Mouse (Mus musculus) forebrain, embryonic 12.5 days (tissue): ENCODE data around the gene Ndufa13. TPM values are rescaled to one million over a fixed set of nuclear protein-coding genes. Genes with fewer than 3 reads are reported as not detected.

Source experiments
- ATAC-seq: fragments of 200-750 bp; cut with Nextera tagmentation; 2 replicates; pipeline ENCODE4 v1.8.0; 2017; ENCODE audit warnings: moderate TSS enrichment; ENCODE audit not compliant: low FRiP score
- H3K27ac ChIP-seq: fragments of 300-500 bp; sonication (generic); 2 replicates; pipeline ENCODE4 v1.5.1; 2016; ENCODE audit warnings: mild to moderate bottlenecking
- H3K27me3 ChIP-seq: fragments of 300-500 bp; sonication (generic); 2 replicates; pipeline ENCODE4 v1.6.1; 2016; ENCODE audit warnings: mild to moderate bottlenecking
- H3K36me3 ChIP-seq: fragments of 300-500 bp; sonication (generic); replicated peaks from 2 replicates; pipeline ENCODE4 v1.6.1; 2016; ENCODE audit warnings: mild to moderate bottlenecking
- H3K4me1 ChIP-seq: fragments of 300-500 bp; sonication (generic); 2 replicates; pipeline ENCODE4 v1.6.1; 2016
- H3K4me2 ChIP-seq: fragments of 300-500 bp; sonication (generic); 2 replicates; pipeline ENCODE4 v1.6.1; 2016; ENCODE audit warnings: mild to moderate bottlenecking, moderate library complexity
- H3K4me3 ChIP-seq: fragments of 300-500 bp; sonication (generic); replicated peaks from 2 replicates; pipeline ENCODE4 v1.5.1; 2016; ENCODE audit warnings: mild to moderate bottlenecking
- H3K9ac ChIP-seq: fragments of 300-500 bp; sonication (generic); 2 replicates; pipeline ENCODE4 v1.6.1; 2016; ENCODE audit warnings: mild to moderate bottlenecking
- H3K9me3 ChIP-seq: fragments of 300-500 bp; sonication (generic); 2 replicates; pipeline ENCODE4 v1.6.1; 2016
- WGBS: fragments of 180-500 bp; shearing (Covaris S2); methylation state at CpG from one replicate; pipeline ENCODE4 v1.1.7; 2016; 5-methylcytosine and 5-hydroxymethylcytosine counted together
- polyA plus RNA-seq: library from polyadenylated mRNA; unstranded; fragments of >200 nt; fragmentation: Nextera tagmentation; extraction: Ambion mirVana; gene quantifications from 2 replicates; pipeline ENCODE4 v1.2.1, GENCODE M21; 2016

The Ndufa13 gene
- polyA plus RNA-seq, 1 experiment from 2014 or later, result 165 TPM

- H3K36me3 ChIP-seq, result no peaks in the 10 kb centered on the region
Measured at GRCm38 (mm10) chr8:69923986-69924385, 21.6 kb upstream of the Ndufa13 start.

GRCm38 (mm10) chr8:69921141-69921540 lies 18.8 kb upstream of the Ndufa13 start:
- Histone ChIP-seq H3K4me1 (peaks cover 18% of the 10 kb centered on the region), H3K9ac (peak overlapping the region; percentile 21; the same call in 1 of the 2 replicates), H3K36me3 (peaks cover 16% of the 10 kb centered on the region), H3K4me3 (no peak overlapping the region), H3K9me3 (no peaks in the 10 kb centered on the region), H3K4me2 (no peak overlapping the region), H3K27ac (peak overlapping the region; percentile 76), H3K27me3 (no peaks in the 10 kb centered on the region)
- ATAC-seq, result no peak
- 94% methylated on average over 2 of the region's 2 CpGs for WGBS

More at GRCm38 (mm10) chr8:69923986-69924385, 21.6 kb upstream of the Ndufa13 start:
- Histone ChIP-seq H3K4me1 (peaks cover 18% of the 10 kb centered on the region), H3K27me3 (no peaks in the 10 kb centered on the region), H3K9me3 (no peaks in the 10 kb centered on the region), H3K4me3 (no peak overlapping the region), H3K27ac (no peak overlapping the region), H3K4me2 (no peak overlapping the region), H3K9ac (no peak overlapping the region)
- WGBS, result 86% methylated on average over 1 of the region's 1 CpGs
- ATAC-seq, result no peak

- Histone ChIP-seq H3K4me3 (no peak overlapping the region), H3K9ac (peak overlapping the region; percentile 21; the same call in 1 of the 2 replicates), H3K27ac (peak overlapping the region; percentile 76), H3K36me3 (peaks cover 26% of the 10 kb centered on the region), H3K9me3 (no peaks in the 10 kb centered on the region), H3K27me3 (no peaks in the 10 kb centered on the region), H3K4me1 (peaks cover 18% of the 10 kb centered on the region), H3K4me2 (no peak overlapping the region)
- WGBS, result 49% methylated on average over 11 of the region's 11 CpGs
- ATAC-seq, result peak; percentile 78
Measured at GRCm38 (mm10) chr8:69919876-69920662, 17.7 kb upstream of the Ndufa13 start.

GRCm38 (mm10) chr8:69919010-69919409 lies 16.7 kb upstream of the Ndufa13 start:
- no peak overlapping the region for H3K9ac ChIP-seq
- H3K4me2 ChIP-seq, result no peak overlapping the region
- 58% methylated on average over 1 of the region's 1 CpGs for WGBS
- H3K36me3 ChIP-seq, result peaks cover 37% of the 10 kb centered on the region
- ATAC-seq, result peak; percentile 65
- H3K27ac ChIP-seq, result peak overlapping the region; percentile 25; the same call in 1 of the 2 replicates
- peaks cover 18% of the 10 kb centered on the region for H3K4me1 ChIP-seq
- no peak overlapping the region for H3K4me3 ChIP-seq
- H3K9me3 ChIP-seq, result no peaks in the 10 kb centered on the region
- H3K27me3 ChIP-seq, result no peaks in the 10 kb centered on the region

GRCm38 (mm10) chr8:69918506-69918905 lies 16.1 kb upstream of the Ndufa13 start:
- no peak overlapping the region for H3K27ac ChIP-seq
- H3K9me3 ChIP-seq, result no peaks in the 10 kb centered on the region
- peaks cover 18% of the 10 kb centered on the region for H3K4me1 ChIP-seq
- H3K27me3 ChIP-seq, result no peaks in the 10 kb centered on the region
- H3K4me3 ChIP-seq, result no peak overlapping the region
- no peak overlapping the region for H3K9ac ChIP-seq
- H3K4me2 ChIP-seq, result no peak overlapping the region
- peaks cover 42% of the 10 kb centered on the region for H3K36me3 ChIP-seq
- 0 out of 2 replicates have a peak, but pooled peaks have one; percentile 2 for ATAC-seq

- Histone ChIP-seq H3K4me3 (no peak overlapping the region), H3K4me1 (peaks cover 10% of the 10 kb centered on the region), H3K36me3 (peaks cover 69% of the 10 kb centered on the region), H3K27me3 (no peaks in the 10 kb centered on the region), H3K9me3 (no peaks in the 10 kb centered on the region), H3K9ac (no peak overlapping the region), H3K4me2 (no peak overlapping the region), H3K27ac (no peak overlapping the region)
- 49% methylated on average over 5 of the region's 5 CpGs for WGBS
- ATAC-seq, result no peak
Measured at GRCm38 (mm10) chr8:69915748-69916147, 13.4 kb upstream of the Ndufa13 start.

GRCm38 (mm10) chr8:69914526-69914925 lies 12.2 kb upstream of the Ndufa13 start:
- Histone ChIP-seq H3K27me3 (no peaks in the 10 kb centered on the region), H3K9ac (no peak overlapping the region), H3K4me2 (no peak overlapping the region), H3K27ac (no peak overlapping the region), H3K36me3 (peaks cover 82% of the 10 kb centered on the region), H3K4me1 (no peaks in the 10 kb centered on the region), H3K9me3 (no peaks in the 10 kb centered on the region), H3K4me3 (no peak overlapping the region)
- WGBS, result 88% methylated on average over 4 of the region's 4 CpGs
- no peak for ATAC-seq

GRCm38 (mm10) chr8:69912478-69913074 lies 10.2 kb upstream of the Ndufa13 start:
- Histone ChIP-seq H3K9me3 (no peaks in the 10 kb centered on the region), H3K27ac (no peak overlapping the region), H3K4me1 (no peaks in the 10 kb centered on the region), H3K4me3 (no peak overlapping the region), H3K4me2 (no peak overlapping the region), H3K27me3 (no peaks in the 10 kb centered on the region), H3K9ac (no peak overlapping the region), H3K36me3 (peaks cover 96% of the 10 kb centered on the region)
- 86% methylated on average over 12 of the region's 12 CpGs for WGBS
- no peak for ATAC-seq

GRCm38 (mm10) chr8:69911917-69912316 lies 9.6 kb upstream of the Ndufa13 start:
- 92% methylated on average over 13 of the region's 13 CpGs for WGBS
- no peak overlapping the region for H3K4me2 ChIP-seq
- no peaks in the 10 kb centered on the region for H3K9me3 ChIP-seq
- no peaks in the 10 kb centered on the region for H3K4me1 ChIP-seq
- no peaks in the 10 kb centered on the region for H3K27me3 ChIP-seq
- no peak overlapping the region for H3K9ac ChIP-seq
- no peak overlapping the region for H3K4me3 ChIP-seq
- H3K36me3 ChIP-seq, result peaks cover 94% of the 10 kb centered on the region
- no peak overlapping the region for H3K27ac ChIP-seq
- ATAC-seq, result no peak

GRCm38 (mm10) chr8:69907106-69907505 lies 4.7 kb upstream of the Ndufa13 start:
- no peak overlapping the region for H3K9ac ChIP-seq
- no peak for ATAC-seq
- H3K4me2 ChIP-seq, result no peak overlapping the region
- H3K9me3 ChIP-seq, result no peaks in the 10 kb centered on the region
- H3K27ac ChIP-seq, result no peak overlapping the region
- H3K36me3 ChIP-seq, result peaks cover 54% of the 10 kb centered on the region
- no peaks in the 10 kb centered on the region for H3K27me3 ChIP-seq
- peaks cover 18% of the 10 kb centered on the region for H3K4me1 ChIP-seq
- 85% methylated on average over 2 of the region's 2 CpGs for WGBS
- no peak overlapping the region for H3K4me3 ChIP-seq

- Histone ChIP-seq H3K27ac (no peak overlapping the region), H3K4me2 (no peak overlapping the region), H3K9ac (no peak overlapping the region), H3K4me3 (no peak overlapping the region), H3K4me1 (peaks cover 21% of the 10 kb centered on the region), H3K9me3 (no peaks in the 10 kb centered on the region), H3K36me3 (peaks cover 46% of the 10 kb centered on the region), H3K27me3 (no peaks in the 10 kb centered on the region)
- WGBS, result 90% methylated on average over 2 of the region's 2 CpGs
- ATAC-seq, result no peak
Measured at GRCm38 (mm10) chr8:69906260-69906659, 3.9 kb upstream of the Ndufa13 start.

GRCm38 (mm10) chr8:69904096-69904495 lies 1.7 kb upstream of the Ndufa13 start:
- H3K4me1 ChIP-seq, result peaks cover 37% of the 10 kb centered on the region
- WGBS, result 85% methylated on average over 8 of the region's 8 CpGs
- peaks cover 29% of the 10 kb centered on the region for H3K36me3 ChIP-seq
- H3K27ac ChIP-seq, result no peak overlapping the region
- H3K27me3 ChIP-seq, result no peaks in the 10 kb centered on the region
- no peak for ATAC-seq
- peak overlapping the region; percentile 69; the same call in 1 of the 2 replicates for H3K4me3 ChIP-seq
- H3K9ac ChIP-seq, result no peak overlapping the region
- H3K9me3 ChIP-seq, result no peaks in the 10 kb centered on the region
- H3K4me2 ChIP-seq, result peak overlapping the region; percentile 89
